Mouse (Mus musculus) megakaryocyte, embryonic 14.5 days (primary cell): ENCODE measurements around the gene Zfp68. TPM values are rescaled to one million over a fixed set of nuclear protein-coding genes. Genes with fewer than 3 reads are reported as not detected.

Experiments used
- H3K27me3 ChIP-seq: replicated peaks from 2 replicates; pipeline ENCODE3; 2012; ENCODE audit warnings: inconsistent platforms
- H3K36me3 ChIP-seq: replicated peaks from 2 replicates; pipeline ENCODE3; 2012; ENCODE audit warnings: low read length, inconsistent platforms, mixed read lengths
- H3K4me1 ChIP-seq: 2 replicates; pipeline ENCODE4 v1.6.1; 2012; ENCODE audit warnings: inconsistent platforms
- H3K4me3 ChIP-seq: replicated peaks from 2 replicates; pipeline ENCODE3; 2012; ENCODE audit warnings: moderate library complexity, mild to moderate bottlenecking, inconsistent platforms
- H3K9me3 ChIP-seq: 2 replicates; pipeline ENCODE4 v1.6.1; 2012; ENCODE audit warnings: inconsistent platforms
- FLI1 ChIP-seq: IDR thresholded peaks from 2 replicates; pipeline ENCODE4 v1.6.1; 2012; ENCODE audit warnings: low read length, inconsistent platforms, mixed read lengths
- GATA1 ChIP-seq: IDR thresholded peaks from 3 replicates; pipeline ENCODE4 v1.6.1; 2012; ENCODE audit warnings: mixed read lengths, low read length, inconsistent platforms, borderline replicate concordance
- polyA plus RNA-seq: library from polyadenylated mRNA; stranded (reverse); fragments of >175 nt; gene quantifications from 2 replicates; pipeline ENCODE4 v1.2.3, GENCODE M21; 2012; ENCODE audit warnings: low replicate concordance; ENCODE audit not compliant: insufficient read depth

Zfp68 gene
- polyA plus RNA-seq, result 1.1 TPM in 1 of 2 replicates, not detected in the other

GRCm38 (mm10) chr5:138619211-138620128, at the start of gene Zfp68:
Gene Zfp68, minus strand, starts transcription at chr5:138619761.
- H3K4me1 ChIP-seq, result peaks cover 58% of the 10 kb centered on the region
- H3K36me3 ChIP-seq, result peaks cover 40% of the 10 kb centered on the region
- H3K27me3 ChIP-seq, result no peaks in the 10 kb centered on the region
- TF ChIP-seq GATA1 (no peak), FLI1 (no peak)
- H3K4me3 ChIP-seq, result peak within 1 kb of the TSS; percentile 100
- peaks cover 15% of the 10 kb centered on the region for H3K9me3 ChIP-seq

DNA sequence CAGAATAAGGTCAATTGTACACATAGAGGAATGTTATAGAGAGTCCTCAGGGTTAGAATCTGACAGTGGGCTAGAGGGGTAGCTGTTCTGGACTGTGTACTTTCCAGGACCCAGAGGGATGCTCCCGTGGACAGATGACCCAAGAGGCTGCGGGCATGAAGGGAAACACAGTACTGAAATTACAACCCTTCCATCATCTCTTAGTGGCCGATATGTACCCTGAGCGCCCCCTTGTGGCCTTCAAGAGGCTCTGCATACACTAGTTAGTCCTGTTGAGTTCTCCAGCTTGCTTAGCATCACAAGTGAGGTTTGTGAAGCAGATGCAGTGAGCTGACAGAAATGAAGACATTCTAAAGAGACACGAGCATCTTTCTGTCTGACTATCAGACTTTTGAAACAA, 39.4 kb upstream of the Zfp68 start:
- no peaks in the 10 kb centered on the region for H3K36me3 ChIP-seq
- TF ChIP-seq GATA1, result no peak
- no peak for TF ChIP-seq FLI1

GRCm38 (mm10) chr5:138657854-138658253, 38.3 kb upstream of the Zfp68 start:
- Histone ChIP-seq H3K4me1 (peaks cover 7% of the 10 kb centered on the region; the same call in 1 of the 2 replicates), H3K9me3 (no peaks in the 10 kb centered on the region), H3K36me3 (no peaks in the 10 kb centered on the region), H3K4me3 (no peak overlapping the region), H3K27me3 (no peaks in the 10 kb centered on the region)
- TF ChIP-seq FLI1, result no peak
- TF ChIP-seq GATA1, result no peak

More for the DNA sequence above, 39.4 kb upstream of the Zfp68 start:
- Histone ChIP-seq H3K4me1 (peaks cover 7% of the 10 kb centered on the region; the same call in 1 of the 2 replicates), H3K27me3 (no peaks in the 10 kb centered on the region), H3K9me3 (no peaks in the 10 kb centered on the region), H3K4me3 (no peak overlapping the region)

GRCm38 (mm10) chr5:138657407-138657806, 37.8 kb upstream of the Zfp68 start:
- H3K4me3 ChIP-seq, result no peak overlapping the region
- H3K9me3 ChIP-seq, result no peaks in the 10 kb centered on the region
- TF ChIP-seq FLI1 (no peak), GATA1 (no peak)
- H3K36me3 ChIP-seq, result no peaks in the 10 kb centered on the region
- H3K4me1 ChIP-seq, result peaks cover 7% of the 10 kb centered on the region; the same call in 1 of the 2 replicates
- no peaks in the 10 kb centered on the region for H3K27me3 ChIP-seq

GRCm38 (mm10) chr5:138656477-138657156, 37.1 kb upstream of the Zfp68 start:
- no peaks in the 10 kb centered on the region for H3K9me3 ChIP-seq
- no peaks in the 10 kb centered on the region for H3K27me3 ChIP-seq
- no peak overlapping the region for H3K4me3 ChIP-seq
- H3K4me1 ChIP-seq, result peaks cover 7% of the 10 kb centered on the region; the same call in 1 of the 2 replicates
- TF ChIP-seq FLI1 (no peak), GATA1 (no peak)
- no peaks in the 10 kb centered on the region for H3K36me3 ChIP-seq

- TF ChIP-seq FLI1, result no peak
- Histone ChIP-seq H3K27me3 (no peaks in the 10 kb centered on the region), H3K4me3 (no peak overlapping the region), H3K9me3 (no peaks in the 10 kb centered on the region), H3K4me1 (peaks cover under 1% of the 10 kb centered on the region; the same call in 1 of the 2 replicates), H3K36me3 (peaks cover 18% of the 10 kb centered on the region)
These were observed 33.4 kb upstream of the Zfp68 start for GRCm38 (mm10) chr5:138652911-138653310.

GRCm38 (mm10) chr5:138641761-138642160, 22.2 kb upstream of the Zfp68 start:
- Histone ChIP-seq H3K27me3 (no peaks in the 10 kb centered on the region), H3K4me1 (no peaks in the 10 kb centered on the region), H3K9me3 (peaks cover 3% of the 10 kb centered on the region; the same call in 1 of the 2 replicates), H3K36me3 (peaks cover 92% of the 10 kb centered on the region), H3K4me3 (no peak overlapping the region)
- TF ChIP-seq GATA1, result no peak
- no peak for TF ChIP-seq FLI1

- Histone ChIP-seq H3K27me3 (no peaks in the 10 kb centered on the region), H3K9me3 (peaks cover 3% of the 10 kb centered on the region; the same call in 1 of the 2 replicates), H3K4me1 (no peaks in the 10 kb centered on the region), H3K36me3 (peaks cover 92% of the 10 kb centered on the region), H3K4me3 (no peak overlapping the region)
- TF ChIP-seq GATA1 (no peak), FLI1 (no peak)
These were observed 21.5 kb upstream of the Zfp68 start for GRCm38 (mm10) chr5:138641081-138641480.

GRCm38 (mm10) chr5:138636486-138636885, 16.9 kb upstream of the Zfp68 start:
- no peak overlapping the region for H3K4me3 ChIP-seq
- H3K4me1 ChIP-seq, result no peaks in the 10 kb centered on the region
- H3K9me3 ChIP-seq, result peaks cover 3% of the 10 kb centered on the region; the same call in 1 of the 2 replicates
- no peak for TF ChIP-seq GATA1
- no peak for TF ChIP-seq FLI1
- H3K27me3 ChIP-seq, result no peaks in the 10 kb centered on the region
- peaks cover 75% of the 10 kb centered on the region for H3K36me3 ChIP-seq

DNA sequence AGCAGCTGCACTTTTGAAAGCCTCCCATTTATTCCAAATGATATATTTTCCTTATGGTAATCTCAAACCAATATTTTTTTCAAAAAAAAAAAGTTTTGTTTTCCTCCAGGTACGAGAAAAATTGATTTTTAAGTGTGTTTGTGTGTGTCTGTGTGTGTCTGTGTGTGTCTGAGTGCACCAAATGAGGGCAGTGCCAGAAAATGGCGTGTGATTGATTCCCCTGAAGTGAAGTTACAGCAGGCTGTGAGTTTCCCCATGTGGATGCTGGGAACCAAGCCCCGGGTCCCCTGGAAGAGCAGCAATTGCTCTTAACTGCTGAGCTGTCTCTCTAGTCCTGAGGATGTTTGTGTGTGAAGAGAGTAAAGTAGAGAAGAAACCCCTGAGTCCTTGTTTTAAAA, 3.9 kb upstream of the Zfp68 start:
- Histone ChIP-seq H3K4me1 (peaks cover 55% of the 10 kb centered on the region), H3K27me3 (no peaks in the 10 kb centered on the region), H3K36me3 (peaks cover 15% of the 10 kb centered on the region), H3K9me3 (peaks cover 4% of the 10 kb centered on the region; the same call in 1 of the 2 replicates), H3K4me3 (peak overlapping the region; percentile 94)
- TF ChIP-seq FLI1 (no peak), GATA1 (no peak)
